Mouse (Mus musculus): ENCODE measurements at regions not wholly inside any gene's neighbourhood (a gene's known extent, or its start where the extent isn't known, plus 50 kb on each side); places are given as distances from the start of the nearest gene placed in this dataset.

DNA sequence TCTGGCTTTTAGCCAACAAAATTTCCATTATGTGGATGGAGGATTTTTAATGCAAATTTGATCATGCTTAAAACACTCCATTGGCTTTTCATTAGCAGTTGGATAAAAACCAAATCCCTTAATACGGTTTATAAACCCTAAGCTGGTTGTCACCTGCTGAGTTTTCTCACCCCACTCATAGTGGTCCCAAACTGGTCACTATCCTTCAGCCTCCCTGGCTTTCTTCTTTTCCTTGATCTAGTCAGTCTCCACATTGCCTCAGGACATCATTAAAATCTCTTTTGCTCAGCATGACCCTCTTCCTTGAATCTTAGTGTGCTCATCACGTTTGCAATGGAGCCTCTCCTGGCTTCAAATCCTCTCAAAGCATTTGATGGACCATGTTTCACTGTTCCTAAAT is 340.9 kb upstream of the Cntn3 start:
- no peak overlapping the region for H3K27ac ChIP-seq (replicated peaks)
- H3K4me2 ChIP-seq (replicated peaks), result no peak overlapping the region
- H3K4me1 ChIP-seq, result no peaks in the 10 kb centered on the region
- ATAC-seq (replicated peaks), result no peak
- H3K9me3 ChIP-seq, result no peaks in the 10 kb centered on the region
- no peaks in the 10 kb centered on the region for H3K27me3 ChIP-seq
- no peak overlapping the region for H3K9ac ChIP-seq (replicated peaks)
- no peaks in the 10 kb centered on the region for H3K36me3 ChIP-seq
- 20% methylated on average over 2 of the region's 2 CpGs for WGBS
- no peak overlapping the region for H3K4me3 ChIP-seq

DNA sequence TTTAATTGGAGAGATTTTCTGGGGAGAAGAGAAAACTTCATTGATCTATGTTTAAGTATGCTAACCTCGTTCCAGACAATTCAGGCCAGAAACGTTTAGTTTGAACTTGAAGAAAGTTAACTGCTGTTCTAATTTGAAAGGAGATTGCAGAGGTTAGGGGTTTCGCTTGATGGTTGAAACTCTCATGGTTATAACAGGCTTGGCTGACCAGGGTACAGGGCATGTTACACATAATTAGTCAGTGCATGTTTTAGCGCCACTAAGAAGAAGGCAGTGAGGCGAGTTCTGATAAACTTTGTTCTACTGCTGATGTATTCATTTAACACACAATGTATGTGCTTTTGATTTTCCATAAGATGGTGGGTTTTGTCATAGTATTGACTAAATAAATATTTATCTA is 331.1 kb upstream of the Cntn3 start:
- H3K36me3 ChIP-seq, result no peaks in the 10 kb centered on the region
- H3K4me3 ChIP-seq, result no peak overlapping the region
- peaks cover 2% of the 10 kb centered on the region; the same call in 1 of the 2 replicates for H3K27me3 ChIP-seq
- H3K9ac ChIP-seq (replicated peaks), result no peak overlapping the region
- H3K4me2 ChIP-seq (replicated peaks), result no peak overlapping the region
- no peak overlapping the region for H3K27ac ChIP-seq (replicated peaks)
- ATAC-seq (replicated peaks), result no peak
- 16% methylated on average over 5 of the region's 5 CpGs for WGBS
- H3K9me3 ChIP-seq, result no peaks in the 10 kb centered on the region
- 0 out of 2 replicates have a peak, but pooled peaks cover 2% of the 10 kb centered on the region for H3K4me1 ChIP-seq

DNA sequence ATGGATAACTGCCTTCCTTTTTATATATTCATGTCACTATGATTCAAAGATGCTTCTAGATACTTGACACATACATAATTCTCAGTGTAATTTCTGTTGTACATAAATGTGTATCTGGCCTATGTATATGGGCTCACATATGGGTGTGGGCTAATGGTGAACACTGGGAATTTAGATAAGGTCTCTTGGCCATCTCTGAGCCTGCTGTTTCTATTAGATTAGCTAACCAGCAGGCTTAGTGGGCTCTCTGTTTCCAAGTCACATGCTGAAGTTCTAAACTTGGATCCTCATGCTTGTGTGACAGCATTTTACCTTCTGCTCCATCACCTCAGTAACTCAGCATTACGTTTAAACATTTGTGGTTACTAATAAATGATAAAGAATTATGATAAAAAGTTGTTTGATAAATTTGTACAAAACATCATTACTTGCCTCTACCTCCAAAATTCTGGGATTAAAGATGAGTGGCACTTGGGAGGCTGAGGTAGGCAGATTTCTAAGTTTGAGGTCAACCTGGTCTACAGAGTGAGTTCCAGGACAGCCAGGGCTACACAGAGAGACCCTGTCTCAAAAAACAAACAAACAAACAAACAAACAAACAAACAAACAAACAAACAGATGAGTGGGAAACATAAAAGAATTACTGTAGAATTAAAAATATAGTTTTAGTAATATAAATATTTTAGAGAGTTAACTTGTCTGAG is 327.7 kb upstream of the Cntn3 start:
- Histone ChIP-seq H3K27me3 (peaks cover 4% of the 10 kb centered on the region; the same call in 1 of the 2 replicates), H3K36me3 (no peaks in the 10 kb centered on the region), H3K27ac (replicated peaks) (no peak overlapping the region), H3K9me3 (no peaks in the 10 kb centered on the region), H3K4me2 (replicated peaks) (no peak overlapping the region), H3K4me1 (0 out of 2 replicates have a peak, but pooled peaks cover 2% of the 10 kb centered on the region), H3K4me3 (no peak overlapping the region), H3K9ac (replicated peaks) (no peak overlapping the region)
- 71% methylated on average over 1 of the region's 1 CpGs for WGBS
- no peak for ATAC-seq (replicated peaks)

DNA sequence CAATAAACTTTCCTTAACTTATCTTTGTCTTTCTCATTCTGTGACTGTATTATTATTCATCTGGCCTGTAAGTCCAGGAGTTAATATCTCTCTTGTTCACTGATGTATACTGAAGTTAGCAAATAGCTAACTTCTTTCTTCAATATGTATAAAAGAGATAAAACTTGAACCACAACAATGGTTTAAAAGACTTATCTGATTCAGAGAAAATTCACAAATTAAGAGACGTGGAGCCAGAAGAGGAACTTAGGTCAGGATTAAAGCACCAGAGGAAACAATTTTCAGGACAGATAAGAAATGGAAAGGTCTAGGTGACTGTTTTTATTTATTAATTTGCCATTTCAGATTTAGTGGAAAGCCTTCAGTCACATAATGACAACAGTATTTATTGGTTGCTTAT is 295.5 kb upstream of the Cntn3 start:
- H3K4me2 ChIP-seq (replicated peaks), result no peak overlapping the region
- ATAC-seq (replicated peaks), result no peak
- no peak overlapping the region for H3K4me3 ChIP-seq
- H3K4me1 ChIP-seq, result no peaks in the 10 kb centered on the region
- H3K9me3 ChIP-seq, result no peaks in the 10 kb centered on the region
- H3K27ac ChIP-seq (replicated peaks), result no peak overlapping the region
- H3K9ac ChIP-seq (replicated peaks), result no peak overlapping the region
- WGBS, result 83% methylated on average over 1 of the region's 1 CpGs
- no peaks in the 10 kb centered on the region for H3K27me3 ChIP-seq
- no peaks in the 10 kb centered on the region for H3K36me3 ChIP-seq

DNA sequence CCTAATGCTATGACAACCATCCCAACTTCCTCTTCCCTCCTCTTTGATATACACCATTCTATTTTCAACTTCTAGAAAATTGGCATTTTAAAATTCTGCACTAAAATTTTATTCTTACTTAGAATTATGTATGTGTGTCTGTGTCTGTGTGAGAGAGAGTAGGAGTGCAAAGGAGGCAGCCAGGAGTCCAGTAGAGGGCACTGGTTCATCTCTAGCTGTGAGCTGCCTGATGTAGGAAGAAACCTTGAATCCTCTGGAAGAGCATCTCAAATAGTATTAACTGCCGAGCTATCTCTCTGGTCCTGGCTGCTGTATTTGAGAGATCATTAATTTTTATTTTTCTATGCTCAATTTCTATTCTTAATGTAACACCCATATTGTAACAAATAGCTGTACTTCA is 271.6 kb upstream of the Cntn3 start:
- 45% methylated on average over 1 of the region's 1 CpGs for WGBS
- no peaks in the 10 kb centered on the region for H3K36me3 ChIP-seq
- H3K9me3 ChIP-seq, result no peaks in the 10 kb centered on the region
- no peaks in the 10 kb centered on the region for H3K27me3 ChIP-seq
- no peak overlapping the region for H3K27ac ChIP-seq (replicated peaks)
- ATAC-seq (replicated peaks), result 0 out of 2 replicates have a peak, but pooled peaks have one; percentile 23
- H3K4me2 ChIP-seq (replicated peaks), result no peak overlapping the region
- no peak overlapping the region for H3K4me3 ChIP-seq
- no peak overlapping the region for H3K9ac ChIP-seq (replicated peaks)
- no peaks in the 10 kb centered on the region for H3K4me1 ChIP-seq

DNA sequence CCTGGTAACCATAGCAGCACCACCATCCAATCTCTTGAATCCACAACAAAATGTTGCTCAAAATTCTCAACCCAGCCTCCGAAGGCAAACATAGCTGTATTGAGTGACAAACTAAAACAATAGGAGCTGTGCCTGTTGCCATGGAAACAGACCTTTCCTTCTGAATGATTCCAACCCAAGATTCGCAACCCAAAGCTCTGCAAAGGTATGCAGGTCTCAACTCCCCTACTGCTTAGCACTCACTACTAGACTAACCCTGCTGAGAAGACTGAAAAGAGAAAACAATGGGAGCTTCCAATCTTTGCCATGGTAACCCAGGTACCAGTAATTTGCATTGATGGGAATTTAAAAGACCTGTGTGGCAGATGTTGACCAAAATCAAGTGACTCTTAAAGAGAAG is 260.2 kb upstream of the Cntn3 start:
- H3K9me3 ChIP-seq, result no peaks in the 10 kb centered on the region
- WGBS, result 6% methylated on average over 2 of the region's 2 CpGs
- no peaks in the 10 kb centered on the region for H3K4me1 ChIP-seq
- H3K9ac ChIP-seq (replicated peaks), result no peak overlapping the region
- 0 out of 2 replicates have a peak, but pooled peaks have one; percentile 51 for ATAC-seq (replicated peaks)
- H3K4me2 ChIP-seq (replicated peaks), result no peak overlapping the region
- no peaks in the 10 kb centered on the region for H3K27me3 ChIP-seq
- no peaks in the 10 kb centered on the region for H3K36me3 ChIP-seq
- no peak overlapping the region for H3K27ac ChIP-seq (replicated peaks)
- H3K4me3 ChIP-seq, result no peak overlapping the region

All from forebrain, embryonic 15.5 days (tissue).